Mouse (Mus musculus): Measurements from ENCODE around the gene Ntsr2.
A peak's percentile ranks its signal among the peaks of the same experiment; 100 is the strongest.

Gene Ntsr2

GRCm38 (mm10) chr12:16653332-16654093, at the start of gene Ntsr2:
TSS of gene Ntsr2 (plus strand) at chr12:16653382.
- peak; percentile 64 to 70 for DNase-seq

- peak in 1 of 2 experiments; percentile 40 for DNase-seq
Observed at GRCm38 (mm10) chr12:16605624-16606023, 47.6 kb upstream of the Ntsr2 start.

GRCm38 (mm10) chr12:16610936-16611335, 42.2 kb upstream of the Ntsr2 start, which contains the start of gene Lpin1:
TSS of gene Lpin1 (minus strand) at chr12:16610966.
- DNase-seq, result no peak

GRCm38 (mm10) chr12:16614556-16614955, 38.6 kb upstream of the Ntsr2 start:
- DNase-seq, result no peak

GRCm38 (mm10) chr12:16615738-16616137, 37.4 kb upstream of the Ntsr2 start:
- no peak for DNase-seq

- DNase-seq, result peak; percentile 59 to 78
Observed at GRCm38 (mm10) chr12:16618512-16619274, 34.5 kb upstream of the Ntsr2 start.

GRCm38 (mm10) chr12:16619453-16619852, 33.7 kb upstream of the Ntsr2 start:
- no peak for DNase-seq

GRCm38 (mm10) chr12:16620230-16620629, 33.0 kb upstream of the Ntsr2 start:
- DNase-seq, result no peak

- DNase-seq, result peak in 1 of 2 experiments; percentile 18
Observed at GRCm38 (mm10) chr12:16630152-16630865, 22.9 kb upstream of the Ntsr2 start.

GRCm38 (mm10) chr12:16630866-16631185, 22.4 kb upstream of the Ntsr2 start:
- DNase-seq, result no peak

- DNase-seq, result no peak
Observed at GRCm38 (mm10) chr12:16631423-16631822, 21.8 kb upstream of the Ntsr2 start.

- no peak for DNase-seq
Observed at GRCm38 (mm10) chr12:16633235-16633634, 19.9 kb upstream of the Ntsr2 start.

GRCm38 (mm10) chr12:16634075-16634813, 18.9 kb upstream of the Ntsr2 start:
- DNase-seq, result peak; percentile 57 to 71

GRCm38 (mm10) chr12:16635816-16636215, 17.4 kb upstream of the Ntsr2 start:
- no peak for DNase-seq

- peak in 1 of 2 experiments; percentile 23 for DNase-seq
Observed at GRCm38 (mm10) chr12:16639078-16639771, 14.0 kb upstream of the Ntsr2 start.

GRCm38 (mm10) chr12:16640075-16640474, 13.1 kb upstream of the Ntsr2 start:
- DNase-seq, result no peak

- no peak for DNase-seq
Observed at GRCm38 (mm10) chr12:16642000-16642399, 11.2 kb upstream of the Ntsr2 start.

- peak in 1 of 2 experiments; percentile 22 for DNase-seq
Observed at GRCm38 (mm10) chr12:16643508-16644345, 9.5 kb upstream of the Ntsr2 start.

GRCm38 (mm10) chr12:16644698-16645097, 8.5 kb upstream of the Ntsr2 start:
- no peak for DNase-seq

GRCm38 (mm10) chr12:16646780-16647409, 6.3 kb upstream of the Ntsr2 start:
- DNase-seq, result no peak

- no peak for DNase-seq
Observed at GRCm38 (mm10) chr12:16648273-16648672, 4.9 kb upstream of the Ntsr2 start.
